Mouse (Mus musculus): ENCODE data around the gene Coq5. TPM values are rescaled to one million over a fixed set of nuclear protein-coding genes. Genes with fewer than 3 reads are reported as not detected.

Gene Coq5
- 10 to 100 TPM; 11.0 to 18.1 TPM for polyA plus RNA-seq (2012; fragmentation: generic; extraction: Trizol)

DNA sequence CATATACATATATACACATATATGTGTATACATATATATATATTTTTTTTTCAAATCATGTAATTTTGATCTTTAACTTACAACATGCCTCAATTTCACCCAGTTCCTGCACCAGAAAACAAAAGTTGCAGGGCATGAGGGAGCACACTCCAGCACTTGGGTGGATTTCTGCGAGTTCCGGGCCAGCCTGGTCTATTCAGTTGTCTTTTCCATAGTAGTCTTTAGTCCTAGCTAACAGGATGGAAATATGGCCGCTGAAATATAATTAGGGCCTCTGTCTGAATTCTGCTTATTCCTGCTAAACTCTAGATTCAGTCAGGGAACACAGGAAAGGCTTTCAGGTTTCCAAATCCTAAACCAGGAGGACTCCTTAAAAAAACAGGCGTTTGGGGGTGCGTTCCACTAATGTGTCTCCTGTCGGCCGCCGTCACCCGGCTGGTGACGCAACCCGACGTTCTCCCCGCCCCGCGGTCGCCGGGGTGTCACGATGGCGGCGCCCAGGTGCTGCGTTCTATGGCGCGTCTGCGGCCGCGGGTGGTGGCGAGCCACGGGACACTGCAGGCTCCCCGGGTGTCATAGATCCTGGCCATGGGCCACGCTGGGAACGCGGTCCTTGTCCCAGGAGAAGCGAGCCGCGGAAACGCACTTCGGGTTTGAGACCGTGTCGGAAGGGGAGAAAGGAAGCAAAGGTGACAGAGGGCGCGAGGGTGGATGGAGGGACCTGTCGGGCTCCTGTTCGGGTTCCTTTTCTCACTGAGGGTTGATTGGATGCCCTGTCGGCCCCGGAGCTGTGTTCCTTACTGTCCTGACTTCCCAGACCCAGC, at the start of gene Coq5:
Gene Coq5 (plus strand): TSS at position 441 of the 824 bp plus-strand sequence.

DNA sequence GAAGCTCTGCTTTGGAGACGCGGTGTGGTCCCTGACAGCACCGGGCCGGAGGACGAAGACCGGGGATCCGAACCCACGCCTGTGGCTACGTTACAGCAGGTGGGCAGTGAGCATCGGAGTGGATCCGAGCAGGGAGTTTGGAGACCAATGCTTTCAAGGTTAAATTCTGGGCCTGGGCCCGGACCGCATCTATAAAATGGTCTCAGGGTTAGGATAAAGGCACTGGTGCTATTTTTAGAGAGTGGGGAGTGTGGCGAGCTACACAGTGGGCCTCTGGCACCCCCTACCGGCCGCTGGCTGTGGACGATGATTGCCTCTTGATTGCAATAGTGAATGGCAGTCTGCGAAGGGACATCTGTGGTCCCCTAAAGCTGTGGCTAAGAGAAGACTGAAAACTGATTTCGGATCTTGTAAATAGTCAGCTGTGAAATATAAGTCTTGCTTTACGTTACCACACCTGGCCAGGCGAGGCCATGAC, 43.6 kb upstream of the Coq5 start, which contains the start of gene Pop5:
Gene Pop5 (plus strand): TSS at position 51 of the 478 bp plus-strand sequence.

DNA sequence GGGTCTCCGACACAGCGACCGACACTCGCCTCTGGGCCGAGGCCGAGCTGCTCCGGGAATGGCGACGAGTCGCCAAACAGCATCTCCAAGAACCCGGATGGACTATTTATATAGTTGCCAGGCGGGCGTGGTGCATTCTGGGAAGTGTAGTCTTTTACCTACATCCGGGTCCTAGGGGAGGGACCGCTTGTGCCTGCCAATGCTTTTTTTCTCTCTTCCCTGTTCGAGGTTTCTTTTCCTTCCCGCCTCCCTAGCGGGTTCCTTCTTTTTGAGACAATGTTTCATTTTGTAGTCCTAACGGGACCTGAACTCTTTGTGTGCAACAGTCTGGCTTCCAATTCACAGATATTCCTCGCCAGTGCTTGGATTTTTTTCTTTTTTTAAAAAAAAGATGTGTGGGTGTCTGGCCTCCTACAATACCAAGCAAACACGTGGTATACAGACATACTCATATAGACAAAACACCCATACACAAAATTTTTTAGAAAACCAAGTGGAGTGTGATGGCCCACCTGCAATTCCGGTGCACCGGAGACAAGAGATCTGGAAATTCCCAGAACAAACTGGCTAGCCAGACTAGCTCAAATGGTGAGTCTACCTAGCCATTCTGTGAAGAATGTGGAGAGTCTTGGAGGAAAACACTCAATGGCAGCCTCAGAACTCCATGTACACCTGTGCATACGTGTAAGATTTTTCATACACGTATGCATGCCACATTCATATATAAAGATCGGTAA, 6.5 kb upstream of the Coq5 start, which contains the start of gene Rnf10:
Gene Rnf10 (minus strand): TSS at position 87 of the 737 bp plus-strand sequence.

DNA sequence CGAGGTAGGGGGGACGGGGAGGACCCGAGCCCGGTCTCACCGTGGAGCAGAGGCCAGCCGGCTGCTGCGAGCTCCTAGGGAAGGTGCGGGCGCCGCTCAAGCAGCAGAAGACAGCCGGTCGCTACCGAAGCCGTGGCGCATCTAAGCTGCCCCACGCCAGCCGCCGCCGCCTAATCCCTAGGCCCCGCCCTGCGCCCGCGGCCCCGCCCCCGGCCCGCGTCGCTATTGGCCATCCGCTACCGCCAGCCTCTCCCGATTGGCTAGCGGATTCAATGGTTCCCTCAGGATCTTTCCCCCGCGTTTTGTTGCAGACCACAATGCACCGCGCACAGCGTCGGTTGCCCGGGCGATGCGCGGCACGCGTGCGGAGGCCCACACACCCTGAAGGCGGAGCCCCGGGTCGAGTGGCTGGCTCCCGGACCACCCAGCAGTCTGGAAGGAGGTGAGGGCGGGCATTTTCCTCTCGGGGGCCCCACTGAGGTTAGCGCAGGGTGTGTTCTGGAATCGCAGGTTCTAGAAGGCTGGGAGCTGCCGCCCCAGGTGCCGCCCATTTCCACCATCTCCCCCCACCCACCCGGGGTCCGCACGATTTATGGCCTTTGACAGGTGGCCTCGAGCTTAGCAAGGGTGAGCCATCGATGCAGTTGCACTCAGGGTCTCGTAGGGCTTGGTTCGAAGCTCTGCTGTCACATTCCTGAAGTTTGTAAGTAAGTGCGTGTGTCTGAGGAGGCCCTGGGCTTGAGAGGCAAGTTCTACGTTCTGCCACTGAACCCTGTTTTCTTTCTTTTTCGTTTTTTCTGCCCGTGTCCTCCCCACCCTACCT, 21.5 kb downstream of the Coq5 start, which contains the start of gene Dynll1:
Gene Dynll1 (minus strand): TSS at position 208 of the 823 bp plus-strand sequence.

DNA sequence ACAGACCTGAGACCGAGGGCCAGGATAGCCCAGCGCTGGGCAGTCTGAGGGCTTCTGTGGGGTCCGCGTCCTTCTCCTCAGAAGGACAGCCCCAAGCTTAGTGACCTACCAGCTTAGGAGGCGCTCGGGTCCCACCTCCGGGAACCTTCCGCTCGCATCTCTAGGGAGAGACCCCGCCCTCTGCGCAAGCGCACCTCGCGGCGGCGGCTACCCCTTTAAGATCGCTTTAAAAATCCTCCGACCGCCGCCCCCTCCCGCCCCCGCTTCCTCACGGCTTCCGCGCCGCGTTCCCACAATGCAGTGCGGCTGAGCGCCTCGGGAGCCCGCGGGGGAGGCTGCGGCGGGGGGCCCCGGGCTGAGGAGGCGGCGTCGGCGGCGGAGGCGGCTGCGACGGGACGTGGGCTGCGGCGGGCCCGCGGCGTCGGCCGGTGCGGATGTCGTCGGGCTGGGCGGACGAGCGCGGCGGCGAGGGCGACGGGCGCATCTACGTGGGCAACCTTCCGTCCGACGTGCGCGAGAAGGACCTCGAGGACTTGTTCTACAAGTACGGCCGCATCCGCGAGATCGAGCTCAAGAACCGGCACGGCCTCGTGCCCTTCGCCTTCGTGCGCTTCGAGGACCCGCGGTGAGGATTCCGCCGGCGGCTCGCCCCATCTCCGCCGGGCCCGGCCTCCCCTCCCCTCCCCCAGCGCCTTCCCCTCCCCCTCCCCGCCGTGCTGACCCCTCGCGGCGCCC, 47.6 kb downstream of the Coq5 start, which contains the start of gene Srsf9:
Gene Srsf9 (plus strand): TSS at position 303 of the 735 bp plus-strand sequence.

DNA sequence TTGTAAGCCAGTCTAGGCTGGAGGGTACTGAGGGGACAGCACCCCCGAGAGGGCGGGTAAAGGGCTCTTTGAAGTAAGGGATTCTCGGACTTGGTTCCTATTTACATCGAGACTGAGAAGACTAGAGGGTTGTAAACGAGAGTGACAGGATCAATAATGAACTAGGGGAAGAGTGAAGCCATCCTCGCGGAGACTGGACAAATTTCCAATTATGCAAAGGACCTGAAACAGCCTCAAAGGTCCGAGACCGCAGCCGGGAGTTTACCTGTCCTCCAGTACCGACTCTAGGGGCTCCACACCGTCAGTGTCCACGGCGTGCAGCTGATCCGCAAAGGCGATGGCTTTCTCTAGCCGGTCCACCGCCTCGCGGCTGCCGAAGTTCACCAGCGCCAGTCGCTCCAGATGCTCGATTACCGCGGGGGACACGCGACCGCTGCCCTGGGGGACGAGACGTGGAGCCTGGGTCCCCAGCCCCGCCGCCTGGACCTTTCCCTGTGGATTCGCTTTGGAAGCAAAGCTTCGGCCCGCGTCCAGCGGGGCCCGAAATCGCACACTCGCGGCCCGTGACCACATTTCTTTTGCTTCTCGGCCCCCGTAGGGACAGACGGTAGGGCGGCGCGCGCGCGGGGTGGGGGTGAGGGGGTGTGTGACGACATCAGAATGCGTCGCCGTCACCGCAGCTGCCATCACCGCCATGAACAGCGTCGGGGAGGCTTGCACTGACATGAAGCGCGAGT, 61.3 kb downstream of the Coq5 start, which contains the start of the genes Gatc and Triap1:
Gene Gatc (minus strand): TSS at position 602 of the 737 bp plus-strand sequence.
Gene Triap1 (plus strand): TSS at position 649 of the 737 bp plus-strand sequence.

Other genes starting within 250 kb of the Coq5 start
- gene Gm10401, start 181.4 kb upstream of the Coq5 start, polyA plus RNA-seq (2012; fragmentation: generic; extraction: Trizol), result 10 to 100 TPM in 1 of 2 experiments, 1 to 10 TPM in 1; 4.7 to 13.3 TPM
- gene Acads, start 160.3 kb upstream of the Coq5 start, polyA plus RNA-seq (2012; fragmentation: generic; extraction: Trizol), result 10 to 100 TPM; 46.2 to 54.7 TPM
- gene Unc119b, start 144.7 kb upstream of the Coq5 start, polyA plus RNA-seq (2012; fragmentation: generic; extraction: Trizol), result 10 to 100 TPM; 13.3 to 33.6 TPM
- 10 to 100 TPM; 18.5 to 63.7 TPM for gene Mlec, start 121.5 kb upstream of the Coq5 start, polyA plus RNA-seq (2012; fragmentation: generic; extraction: Trizol)
- under 1 TPM; 0.04 to 0.15 TPM for gene Cabp1, start 85.3 kb upstream of the Coq5 start, polyA plus RNA-seq (2012; fragmentation: generic; extraction: Trizol)
- 100 to 1,000 TPM in 1 of 2 experiments, 10 to 100 TPM in 1; 79.2 to 180 TPM for gene Pop5, start 43.8 kb upstream of the Coq5 start, polyA plus RNA-seq (2012; fragmentation: generic; extraction: Trizol)
- gene Rnf10, start 6.8 kb upstream of the Coq5 start, polyA plus RNA-seq (2012; fragmentation: generic; extraction: Trizol), result 100 to 1,000 TPM in 1 of 2 experiments, 10 to 100 TPM in 1; 88.2 to 152 TPM
- gene Dynll1, start 21.3 kb downstream of the Coq5 start, polyA plus RNA-seq (2012; fragmentation: generic; extraction: Trizol), result 100 to 1,000 TPM; 474 to 488 TPM
- gene Srsf9, start 47.5 kb downstream of the Coq5 start, polyA plus RNA-seq (2012; fragmentation: generic; extraction: Trizol), result 10 to 100 TPM; 49.7 to 75.2 TPM
- gene Gatc, start 61.5 kb downstream of the Coq5 start, polyA plus RNA-seq (2012; fragmentation: generic; extraction: Trizol), result 10 to 100 TPM in 1 of 2 experiments, 1 to 10 TPM in 1; 3.9 to 12.6 TPM
- gene Triap1, start 61.6 kb downstream of the Coq5 start, polyA plus RNA-seq (2012; fragmentation: generic; extraction: Trizol), result 10 to 100 TPM; 17.9 to 41.0 TPM
- 1,000 to 10,000 TPM; 1,611 to 2,667 TPM for gene Cox6a1, start 69.3 kb downstream of the Coq5 start, polyA plus RNA-seq (2012; fragmentation: generic; extraction: Trizol)
- gene Msi1, start 149.9 kb downstream of the Coq5 start, polyA plus RNA-seq (2012; fragmentation: generic; extraction: Trizol), result under 1 TPM; 0.02 to 0.42 TPM
- under 1 TPM in 1 of 2 experiments, not detected in 1; 0.25 TPM for gene Pla2g1b, start 186.6 kb downstream of the Coq5 start, polyA plus RNA-seq (2012; fragmentation: generic; extraction: Trizol)
- gene Sirt4, start 205.1 kb downstream of the Coq5 start, polyA plus RNA-seq (2012; fragmentation: generic; extraction: Trizol), result 10 to 100 TPM in 1 of 2 experiments, 1 to 10 TPM in 1; 2.2 to 17.1 TPM
- gene Pxn, start 227.0 kb downstream of the Coq5 start, polyA plus RNA-seq (2012; fragmentation: generic; extraction: Trizol), result 10 to 100 TPM; 21.6 to 62.7 TPM

Data from C3H10T1/2 (cell line).